Mouse (Mus musculus) Patski (cell line): ENCODE measurements around the gene Slc7a11. TPM values are rescaled to one million over a fixed set of nuclear protein-coding genes. Genes with fewer than 3 reads are reported as not detected.

Source experiments
- ATAC-seq: fragments of 100-300 bp; one replicate; pipeline ENCODE4 v1.8.0; 2021
- CTCF ChIA-PET: fragments of 350-600 bp; sonication (Branson Sonifier 250); formaldehyde crosslinking; loops from one replicate; lab custom pipeline; 2022; ENCODE audit warnings: inconsistent platforms; lab: Charles Lee
- POLR2A ChIA-PET: fragments of 350-600 bp; sonication (Branson Sonifier 250); formaldehyde crosslinking; loops from one replicate; lab custom pipeline; 2022; ENCODE audit warnings: antibody characterized with exemption, inconsistent platforms; lab: Charles Lee
- DNase-seq: peaks from one replicate; pipeline ENCODE4 v3.0.0-alpha.2; 2011; ENCODE audit warnings: low read depth, low spot score
- H3K27me3 ChIP-seq: fragments of 371-371 bp; one replicate; pipeline ENCODE4 v1.5.1; 2021
- CTCF ChIP-seq: fragments of 100-300 bp; IDR thresholded peaks from one replicate; pipeline ENCODE4 v1.5.1; 2021
- in situ Hi-C: fragments of 300-500 bp; cut with MboI; formaldehyde crosslinking; loops from 3 replicates; pipeline ENCODE4 v1.11.1; 2018; ENCODE audit warnings: low pct_unique_long_range_greater_than_20kb, mixed read lengths
- polyA plus RNA-seq: library from polyadenylated mRNA; unstranded; gene quantifications from one replicate; pipeline ENCODE4 v1.2.3, GENCODE M21; 2021

Gene Slc7a11
- polyA plus RNA-seq, 1 experiment from 2014 or later: 1.2 TPM

DNA sequence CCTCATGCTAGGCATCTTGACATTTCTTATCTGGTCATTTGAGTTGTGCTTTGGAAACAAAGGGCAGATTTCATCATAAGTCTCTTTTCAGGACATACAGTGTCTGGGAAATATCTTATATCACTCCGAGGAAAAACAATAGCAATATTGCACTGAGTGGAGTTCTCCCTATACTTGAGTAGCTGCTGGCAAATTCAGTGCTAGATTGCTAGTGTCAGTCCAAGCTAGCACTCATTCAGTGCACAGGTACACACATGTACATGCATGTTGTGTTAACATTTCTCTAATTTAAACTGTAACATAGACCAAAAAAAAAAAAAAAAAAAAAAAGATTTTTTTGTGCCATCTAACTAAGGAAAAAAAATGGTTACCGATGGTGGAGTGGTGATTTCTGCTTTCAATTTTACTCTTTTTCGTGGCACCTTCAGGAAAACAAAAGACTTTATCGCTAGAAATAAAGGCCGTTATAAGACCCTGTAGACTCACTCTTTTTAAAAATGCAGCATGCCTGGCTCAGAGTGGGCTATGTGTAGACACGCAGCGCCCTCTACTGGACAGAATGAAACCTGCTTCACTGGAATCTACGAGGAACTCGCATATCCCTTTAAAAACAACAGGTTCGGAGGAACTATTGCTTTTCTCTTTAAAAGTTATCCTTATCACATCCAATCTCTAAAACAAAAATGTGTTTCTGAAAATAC, 62.1 kb downstream of the Slc7a11 start:
- CTCF ChIA-PET: interaction anchor here (0.8 to 0.9 kb wide), 2 partner anchors 11 to 79 kb away, joined by 3 to 4 read pairs; no protein-coding TSS in a partner anchor
- POLR2A ChIA-PET: no interaction called here
- DNase-seq: peak; percentile 31
- TF ChIP-seq CTCF: peak; percentile 98
- H3K27me3 ChIP-seq: peaks cover under 1% of the 10 kb centered on the region
- ATAC-seq: peak; percentile 82
- in situ Hi-C loops: loop anchor here (10.0 kb wide), 2 partner anchors 523 to 793 kb away; no protein-coding TSS in a partner anchor

DNA sequence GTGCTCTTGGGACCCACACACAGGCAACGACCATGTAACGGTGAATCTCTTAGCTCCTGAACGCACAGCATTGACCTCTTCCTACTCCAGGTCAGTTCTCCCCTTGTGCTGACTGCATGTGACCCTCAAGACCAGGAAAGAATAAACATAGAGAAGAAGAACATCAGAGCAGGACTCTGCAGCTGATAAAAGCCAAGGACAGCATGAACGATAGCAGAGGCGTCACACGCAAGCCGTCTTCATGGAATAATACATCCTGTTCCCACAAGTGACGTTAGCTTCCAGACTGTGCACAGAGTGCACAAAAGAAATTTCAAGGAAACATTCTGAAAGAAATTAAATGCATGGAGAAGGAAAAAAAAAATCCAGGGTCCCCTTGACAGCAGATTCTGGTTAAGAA, 63.5 kb downstream of the Slc7a11 start:
- ChIA-PET POLR2A (no interaction called here), CTCF (interaction anchor here (1.3 kb wide), 1 partner anchor 9 kb away, joined by 3 read pairs; no protein-coding TSS in a partner anchor)
- no peak for TF ChIP-seq CTCF
- DNase-seq: no peak
- in situ Hi-C loops: loop anchor here (10.0 kb wide), 2 partner anchors 525 to 795 kb away; no protein-coding TSS in a partner anchor
- ATAC-seq: no peak
- peaks cover 5% of the 10 kb centered on the region for H3K27me3 ChIP-seq

DNA sequence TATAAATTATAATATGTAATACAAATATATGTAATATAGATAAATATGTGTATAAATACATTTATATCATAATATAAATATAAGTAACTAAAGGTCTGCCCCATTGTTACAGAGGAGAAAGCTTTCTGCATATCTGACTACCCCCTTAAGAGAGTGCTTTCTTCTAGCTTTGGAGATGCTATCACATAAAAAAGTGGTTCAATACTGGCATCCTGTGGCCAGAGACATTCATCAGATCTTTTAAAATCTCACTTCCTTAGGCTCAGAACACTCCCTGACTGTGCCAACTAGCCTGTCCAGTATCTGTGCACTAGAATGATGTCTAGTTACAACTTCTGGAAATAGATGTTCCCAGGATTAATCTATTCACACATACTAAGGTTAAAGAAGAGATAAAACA, 67.9 kb downstream of the Slc7a11 start:
- DNase-seq (no peak), ATAC-seq (no peak)
- POLR2A ChIA-PET: no interaction called here
- in situ Hi-C loops: no loop called here
- TF ChIP-seq CTCF: no peak
- CTCF ChIA-PET: interaction anchor here (1.4 to 1.8 kb wide), 3 partner anchors 10 to 75 kb away, joined by 5 to 8 read pairs (median 6); no protein-coding TSS in a partner anchor
- H3K27me3 ChIP-seq: peaks cover 5% of the 10 kb centered on the region

DNA sequence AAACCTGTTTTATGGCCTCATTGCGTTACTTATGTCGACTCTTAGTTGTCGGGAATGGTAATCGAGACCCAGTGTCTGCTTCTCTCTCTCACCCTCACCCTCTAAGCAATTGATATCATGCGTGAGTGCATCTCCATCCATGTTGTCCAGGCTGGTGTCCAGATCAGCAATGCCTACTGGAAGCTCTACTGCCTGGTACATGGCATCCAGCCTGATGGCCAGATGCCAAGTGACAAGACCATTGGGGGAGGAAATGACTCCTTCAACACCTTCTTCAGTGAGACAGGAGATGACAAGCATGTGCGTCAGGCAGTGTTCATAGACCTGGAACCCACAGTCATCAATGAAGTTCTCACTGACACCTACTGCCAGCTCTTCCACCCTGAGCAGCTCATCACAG, 73.6 kb downstream of the Slc7a11 start:
- no peak for ATAC-seq
- in situ Hi-C loops: no loop called here
- no peak for DNase-seq
- peaks cover 14% of the 10 kb centered on the region for H3K27me3 ChIP-seq
- TF ChIP-seq CTCF: no peak
- POLR2A ChIA-PET: interaction anchor here (1.5 kb wide), 1 partner anchor 58 kb away, joined by 6 read pairs; no protein-coding TSS in a partner anchor
- CTCF ChIA-PET: no interaction called here

DNA sequence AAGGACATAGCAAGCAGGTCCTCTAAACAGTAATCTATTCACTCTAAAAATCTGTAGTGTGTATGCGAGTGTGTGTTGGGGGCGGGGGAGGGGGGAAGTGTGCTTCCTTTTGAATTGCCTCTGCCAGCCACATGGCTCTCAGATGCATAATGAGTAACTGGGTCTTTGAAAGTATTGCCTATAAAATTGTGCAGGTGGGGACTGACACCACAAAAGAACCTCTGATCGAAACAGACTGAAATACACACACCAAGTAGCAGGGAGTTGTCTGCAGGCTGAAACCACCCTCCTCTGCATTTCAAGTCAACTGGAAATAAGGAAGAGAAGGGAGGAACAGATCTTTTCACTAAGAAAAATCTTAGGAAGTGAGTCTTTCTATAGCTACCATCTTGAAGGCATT, 76.2 kb downstream of the Slc7a11 start:
- ATAC-seq: no peak
- POLR2A ChIA-PET: interaction anchor here (0.6 kb wide), 1 partner anchor 1500 kb away, joined by 3 read pairs; no protein-coding TSS in a partner anchor
- DNase-seq: no peak
- no peak for TF ChIP-seq CTCF
- in situ Hi-C loops: no loop called here
- CTCF ChIA-PET: no interaction called here
- peaks cover 14% of the 10 kb centered on the region for H3K27me3 ChIP-seq

DNA sequence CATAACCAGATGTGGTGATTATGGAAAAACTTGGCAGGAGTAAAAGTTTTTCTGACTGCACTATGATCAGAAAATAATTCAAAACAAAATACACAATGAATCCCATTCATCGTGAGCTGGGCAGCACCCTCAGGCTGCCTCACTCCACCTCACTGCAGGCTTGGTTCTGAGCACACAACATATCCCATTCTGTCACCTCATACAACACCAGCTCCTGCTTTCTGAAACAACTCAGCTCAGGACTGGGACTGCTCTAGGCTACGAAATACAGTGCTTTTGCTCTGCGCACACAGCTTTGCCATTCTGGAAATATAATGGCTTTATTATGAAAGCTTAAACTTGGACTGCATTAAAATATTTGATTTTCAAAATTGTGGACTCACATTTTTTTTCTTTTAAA, 79.8 kb downstream of the Slc7a11 start:
- ATAC-seq (no peak), DNase-seq (no peak)
- CTCF ChIA-PET: interaction anchor here (1.0 to 1.1 kb wide), 2 partner anchors 13 to 60 kb away, joined by 3 read pairs; no protein-coding TSS in a partner anchor
- POLR2A ChIA-PET: no interaction called here
- in situ Hi-C loops: no loop called here
- no peak for TF ChIP-seq CTCF
- peaks cover 32% of the 10 kb centered on the region for H3K27me3 ChIP-seq

DNA sequence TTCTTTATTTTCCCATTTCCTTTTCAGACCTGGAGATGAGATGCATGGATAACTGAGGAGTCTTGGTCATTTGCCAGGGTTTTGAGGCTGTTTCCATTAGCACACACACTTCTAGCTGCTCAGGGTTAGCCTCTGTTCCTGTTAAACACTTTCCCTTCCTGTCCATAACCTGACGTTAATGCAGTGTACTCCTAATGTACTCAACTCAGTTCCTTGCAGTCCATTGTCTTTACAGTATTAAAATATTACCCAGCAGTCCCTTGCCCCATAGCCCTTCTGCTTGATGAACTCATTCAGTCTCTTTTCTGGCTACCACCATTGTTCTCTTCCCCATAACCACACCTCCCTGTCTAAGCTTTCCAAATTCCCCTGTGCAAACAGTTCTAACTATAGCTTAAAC, 96.3 kb downstream of the Slc7a11 start:
- ATAC-seq (no peak), DNase-seq (no peak)
- H3K27me3 ChIP-seq: peaks cover 19% of the 10 kb centered on the region
- no peak for TF ChIP-seq CTCF
- POLR2A ChIA-PET: no interaction called here
- in situ Hi-C loops: no loop called here
- CTCF ChIA-PET: interaction anchor here (1.2 to 3.5 kb wide), 3 partner anchors 9 to 44 kb away, joined by 3 to 12 read pairs (median 3); no protein-coding TSS in a partner anchor

DNA sequence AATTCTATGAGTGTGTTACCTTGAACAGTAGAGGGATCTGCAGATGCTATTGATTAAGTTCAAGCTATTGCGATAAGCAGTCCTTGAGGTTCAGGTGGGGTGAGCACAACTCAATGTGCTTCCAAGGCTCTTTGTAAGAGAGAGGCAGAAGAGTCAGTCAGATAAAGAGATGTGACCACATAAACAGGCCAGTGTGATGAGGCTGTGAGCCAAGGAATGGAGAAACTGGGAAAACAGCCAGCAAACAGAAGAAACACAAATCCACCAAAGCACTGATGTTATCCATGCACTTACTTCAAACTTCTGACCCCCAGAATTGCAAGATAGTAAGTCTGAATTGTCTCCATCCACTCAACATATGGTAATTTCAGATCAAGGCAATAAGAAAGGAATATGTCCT, 99.0 kb downstream of the Slc7a11 start:
- CTCF ChIA-PET: interaction anchor here (1.4 to 3.5 kb wide), 2 partner anchors 12 to 41 kb away, joined by 4 to 12 read pairs; no protein-coding TSS in a partner anchor
- DNase-seq (no peak), ATAC-seq (no peak)
- no peak for TF ChIP-seq CTCF
- in situ Hi-C loops: no loop called here
- peaks cover 31% of the 10 kb centered on the region for H3K27me3 ChIP-seq
- POLR2A ChIA-PET: no interaction called here

DNA sequence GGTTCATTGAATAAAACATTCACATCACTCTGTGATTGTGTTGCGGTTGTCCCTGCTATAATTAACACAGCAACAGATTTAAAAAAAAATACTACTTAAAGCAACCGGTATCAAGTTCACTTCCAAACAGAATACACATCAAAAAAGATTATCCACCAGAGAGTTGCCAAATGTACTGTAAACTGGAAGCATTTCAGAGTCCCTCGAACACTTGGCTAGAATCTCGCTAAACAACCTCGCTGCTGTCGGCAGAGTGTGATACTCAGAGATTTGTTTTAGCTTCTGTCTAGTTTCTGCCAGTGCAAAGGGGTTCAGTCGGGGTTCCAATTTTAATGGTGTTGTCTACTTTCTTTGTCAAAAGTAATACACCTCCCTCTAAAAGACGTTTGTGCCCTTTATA, 118.9 kb downstream of the Slc7a11 start:
- peaks cover 64% of the 10 kb centered on the region for H3K27me3 ChIP-seq
- in situ Hi-C loops: no loop called here
- ATAC-seq: no peak
- no peak for DNase-seq
- CTCF ChIA-PET: no interaction called here
- TF ChIP-seq CTCF: no peak
- POLR2A ChIA-PET: no interaction called here

DNA sequence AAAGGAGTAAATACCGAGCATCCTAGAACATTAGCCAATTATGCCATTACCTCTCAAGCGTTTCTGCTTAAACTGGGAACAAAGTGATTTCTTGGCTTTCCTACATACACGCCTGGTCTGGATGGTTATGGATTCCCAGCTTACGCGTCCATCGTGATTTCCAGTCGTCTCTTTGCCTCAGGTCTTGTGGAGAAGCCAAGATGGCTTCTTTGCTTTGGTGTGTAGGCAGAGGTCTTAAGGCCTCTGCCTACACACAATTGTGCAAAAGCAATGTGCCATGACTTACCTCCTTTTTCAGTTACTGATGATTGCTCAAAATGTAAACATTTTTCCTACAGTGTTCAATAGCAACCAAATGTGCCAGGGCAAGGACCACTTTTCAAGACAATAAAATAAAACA, 119.5 kb downstream of the Slc7a11 start:
- ChIA-PET POLR2A (no interaction called here), CTCF (interaction anchor here (1.4 kb wide), 1 partner anchor 17 kb away, joined by 3 read pairs; no protein-coding TSS in a partner anchor)
- no peak for ATAC-seq
- in situ Hi-C loops: no loop called here
- TF ChIP-seq CTCF: no peak
- peaks cover 58% of the 10 kb centered on the region for H3K27me3 ChIP-seq
- no peak for DNase-seq

DNA sequence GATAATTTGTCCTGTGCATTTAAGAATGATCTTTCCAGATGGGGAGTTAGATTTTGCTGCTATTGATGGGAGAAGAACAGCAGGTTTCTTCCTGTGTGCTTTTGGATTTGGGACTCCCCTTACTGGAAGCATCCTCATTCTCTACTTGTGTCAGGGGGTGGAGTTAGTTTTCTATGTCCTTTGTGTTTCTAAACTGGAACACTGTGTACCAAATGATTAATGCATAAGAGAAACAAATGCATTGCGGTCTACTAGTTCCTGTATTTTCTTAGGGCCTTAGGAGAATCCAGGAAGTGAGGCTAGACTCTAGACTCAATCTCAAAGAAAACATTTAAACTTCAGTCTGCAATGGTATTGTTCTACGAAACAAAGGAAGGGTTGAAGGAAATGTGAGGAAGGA, 122.6 kb downstream of the Slc7a11 start:
- ATAC-seq: no peak
- ChIA-PET POLR2A (interaction anchor here (0.7 kb wide), 1 partner anchor 138 kb away, joined by 3 read pairs; no protein-coding TSS in a partner anchor), CTCF (interaction anchor here (0.9 to 1.4 kb wide), 2 partner anchors 14 to 17 kb away, joined by 3 to 5 read pairs; no protein-coding TSS in a partner anchor)
- in situ Hi-C loops: no loop called here
- peaks cover 35% of the 10 kb centered on the region for H3K27me3 ChIP-seq
- TF ChIP-seq CTCF: no peak
- DNase-seq: no peak
